Mouse (Mus musculus) retina, postnatal 7 days (tissue): ENCODE measurements around the gene Krt77.

Experiments used
- DNase-seq: peaks from one replicate; pipeline ENCODE4 v3.0.0-alpha.2; 2012; ENCODE audit warnings: low read depth, low spot score

Krt77 gene

GRCm38 (mm10) chr15:101834784-101835328 lies 34.6 kb downstream of the Krt77 start:
- DNase-seq = no peak

- no peak for DNase-seq
These were observed 36.4 kb downstream of the Krt77 start for GRCm38 (mm10) chr15:101833131-101833530.

- DNase-seq = no peak
These were observed 40.1 kb downstream of the Krt77 start for GRCm38 (mm10) chr15:101829441-101829840.

GRCm38 (mm10) chr15:101821786-101822185 lies 47.7 kb downstream of the Krt77 start:
- DNase-seq = no peak

GRCm38 (mm10) chr15:101817875-101818274 lies 51.6 kb downstream of the Krt77 start, which contains the start of gene Krt2:
Krt2 (minus strand) TSS chr15:101818169.
- DNase-seq = no peak
